Mouse (Mus musculus): ENCODE measurements around the gene Slc27a4. TPM values are rescaled to one million over a fixed set of nuclear protein-coding genes. Genes with fewer than 3 reads are reported as not detected.
A peak's percentile ranks its signal among the peaks of the same experiment; 100 is the strongest.

Slc27a4 gene
- polyA plus RNA-seq, 1 experiment from 2014 or later: 12.0 TPM

DNA sequence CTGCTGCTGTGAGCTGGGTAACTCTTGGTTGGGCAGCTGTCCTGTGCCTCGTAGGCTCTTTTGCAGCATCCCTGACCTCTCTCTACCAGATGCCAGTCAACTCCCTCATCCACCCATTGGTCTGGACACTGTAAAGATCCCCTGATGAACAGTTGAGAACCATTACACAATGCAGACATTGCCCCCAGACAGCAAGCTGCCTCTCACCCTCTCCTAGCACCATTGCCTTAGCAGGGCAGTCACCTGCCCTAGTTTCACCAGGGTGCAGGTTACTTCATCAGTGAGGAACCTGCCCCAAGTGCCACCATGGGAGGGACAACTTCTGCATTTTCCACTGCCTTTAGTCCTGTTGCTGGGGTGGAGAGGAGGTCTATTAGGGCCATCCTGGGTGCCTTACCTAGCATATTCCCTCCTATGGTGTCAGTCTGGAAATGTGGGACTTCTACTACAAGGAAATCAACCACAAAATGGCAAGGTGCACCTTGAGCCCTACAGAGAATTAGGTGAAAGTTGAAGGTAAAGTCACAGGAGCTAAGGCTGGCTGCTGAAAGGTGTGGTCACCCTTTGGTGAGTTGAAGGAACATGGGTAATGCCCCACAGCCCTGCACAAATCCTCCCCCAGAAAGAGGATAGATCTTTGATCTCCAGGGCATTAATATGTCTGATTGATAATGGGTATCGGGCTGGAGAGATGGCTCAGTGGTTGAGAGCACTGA is 9.5 kb upstream of the Slc27a4 start:
- no peak for TF ChIP-seq CTCF (IDR thresholded peaks at IDR 0.05; ENCODE audit: low read depth)
- no peak for ATAC-seq (ENCODE audit: insufficient read depth)
- H3K27me3 ChIP-seq (ENCODE audit: insufficient read depth, low read length): no peaks in the 10 kb centered on the region
- H3K36me3 ChIP-seq (ENCODE audit: insufficient read depth): peaks cover 39% of the 10 kb centered on the region
- H3K4me3 ChIP-seq (ENCODE audit: low read depth, low read length): no peak overlapping the region
- 90% methylated on average over 2 of the region's 2 CpGs for WGBS
- H3K9ac ChIP-seq: no peak overlapping the region
- no peak overlapping the region for H3K27ac ChIP-seq (ENCODE audit: low read depth)
- no peak for DNase-seq
- no peaks in the 10 kb centered on the region for H3K4me1 ChIP-seq (ENCODE audit: insufficient read depth)
- no peaks in the 10 kb centered on the region for H3K9me3 ChIP-seq (ENCODE audit: low read depth, low read length)
- no peak overlapping the region for H3K4me2 ChIP-seq

- peak overlapping the region; percentile 50; the same call in 1 of the 2 replicates for H3K27ac ChIP-seq (ENCODE audit: low read depth)
- no peak for TF ChIP-seq CTCF (IDR thresholded peaks at IDR 0.05; ENCODE audit: low read depth)
- no peaks in the 10 kb centered on the region for H3K4me1 ChIP-seq (ENCODE audit: insufficient read depth)
- under 1% methylated on average over 39 of the region's 39 CpGs for WGBS
- peak overlapping the region; percentile 76 for H3K4me2 ChIP-seq
- no peaks in the 10 kb centered on the region for H3K27me3 ChIP-seq (ENCODE audit: insufficient read depth, low read length)
- peaks cover 32% of the 10 kb centered on the region for H3K36me3 ChIP-seq (ENCODE audit: insufficient read depth)
- ATAC-seq (ENCODE audit: insufficient read depth): peak; percentile 72
- H3K9me3 ChIP-seq (ENCODE audit: low read depth, low read length): no peaks in the 10 kb centered on the region
- peak overlapping the region; percentile 82 for H3K4me3 ChIP-seq (ENCODE audit: low read depth, low read length)
- H3K9ac ChIP-seq: peak overlapping the region; percentile 73
- no peak for DNase-seq
Measured at GRCm38 (mm10) chr2:29802827-29803201, 380 bp downstream of the Slc27a4 start.

GRCm38 (mm10) chr2:29803400-29803831 is 982 bp downstream of the Slc27a4 start:
- Histone ChIP-seq H3K9me3 (ENCODE audit: low read depth, low read length) (no peaks in the 10 kb centered on the region), H3K4me2 (peak overlapping the region; percentile 76), H3K36me3 (ENCODE audit: insufficient read depth) (peaks cover 37% of the 10 kb centered on the region), H3K9ac (peak overlapping the region; percentile 73), H3K27me3 (ENCODE audit: insufficient read depth, low read length) (no peaks in the 10 kb centered on the region), H3K27ac (ENCODE audit: low read depth) (no peak overlapping the region), H3K4me3 (ENCODE audit: low read depth, low read length) (peak overlapping the region; percentile 82), H3K4me1 (ENCODE audit: insufficient read depth) (no peaks in the 10 kb centered on the region)
- peak; percentile 47 for TF ChIP-seq CTCF (IDR thresholded peaks at IDR 0.05; ENCODE audit: low read depth)
- DNase-seq (peak; percentile 50), ATAC-seq (ENCODE audit: insufficient read depth) (no peak)
- WGBS: 19% methylated on average over 6 of the region's 6 CpGs

- Histone ChIP-seq H3K27me3 (ENCODE audit: insufficient read depth, low read length) (no peaks in the 10 kb centered on the region), H3K9ac (no peak overlapping the region), H3K4me3 (ENCODE audit: low read depth, low read length) (no peak overlapping the region), H3K36me3 (ENCODE audit: insufficient read depth) (peaks cover 48% of the 10 kb centered on the region), H3K27ac (ENCODE audit: low read depth) (no peak overlapping the region), H3K9me3 (ENCODE audit: low read depth, low read length) (no peaks in the 10 kb centered on the region), H3K4me1 (ENCODE audit: insufficient read depth) (no peaks in the 10 kb centered on the region), H3K4me2 (no peak overlapping the region)
- no peak for ATAC-seq (ENCODE audit: insufficient read depth)
- 78% methylated on average over 11 of the region's 11 CpGs for WGBS
- DNase-seq: no peak
- TF ChIP-seq CTCF (IDR thresholded peaks at IDR 0.05; ENCODE audit: low read depth): no peak
Measured at GRCm38 (mm10) chr2:29815678-29816371, 13.4 kb downstream of the Slc27a4 start.

- peak; percentile 62 for ATAC-seq (ENCODE audit: insufficient read depth)
- Histone ChIP-seq H3K4me2 (peak overlapping the region; percentile 33), H3K9ac (no peak overlapping the region), H3K9me3 (ENCODE audit: low read depth, low read length) (no peaks in the 10 kb centered on the region), H3K27ac (ENCODE audit: low read depth) (no peak overlapping the region), H3K27me3 (ENCODE audit: insufficient read depth, low read length) (no peaks in the 10 kb centered on the region), H3K36me3 (ENCODE audit: insufficient read depth) (peaks cover 30% of the 10 kb centered on the region), H3K4me1 (ENCODE audit: insufficient read depth) (no peaks in the 10 kb centered on the region), H3K4me3 (ENCODE audit: low read depth, low read length) (no peak overlapping the region)
- 29% methylated on average over 8 of the region's 8 CpGs for WGBS
- peak; percentile 95 for DNase-seq
- peak; percentile 90 for TF ChIP-seq CTCF (IDR thresholded peaks at IDR 0.05; ENCODE audit: low read depth)
Measured at GRCm38 (mm10) chr2:29817426-29818232, 15.2 kb downstream of the Slc27a4 start.

- 9% methylated on average over 2 of the region's 2 CpGs for WGBS
- DNase-seq (no peak), ATAC-seq (ENCODE audit: insufficient read depth) (no peak)
- no peak for TF ChIP-seq CTCF (IDR thresholded peaks at IDR 0.05; ENCODE audit: low read depth)
- Histone ChIP-seq H3K27ac (ENCODE audit: low read depth) (peak overlapping the region; percentile 95; the same call in 1 of the 2 replicates), H3K4me2 (peak overlapping the region; percentile 69), H3K9me3 (ENCODE audit: low read depth, low read length) (no peaks in the 10 kb centered on the region), H3K36me3 (ENCODE audit: insufficient read depth) (peaks cover 15% of the 10 kb centered on the region; the same call in 1 of the 2 replicates), H3K4me1 (ENCODE audit: insufficient read depth) (no peaks in the 10 kb centered on the region), H3K9ac (no peak overlapping the region), H3K27me3 (ENCODE audit: insufficient read depth, low read length) (no peaks in the 10 kb centered on the region), H3K4me3 (ENCODE audit: low read depth, low read length) (no peak overlapping the region)
Measured at GRCm38 (mm10) chr2:29819363-29819762, 16.9 kb downstream of the Slc27a4 start.
